Mouse (Mus musculus) kidney, embryonic 16.5 days (tissue): ENCODE data around the gene Hyal2. TPM values are rescaled to one million over a fixed set of nuclear protein-coding genes. Genes with fewer than 3 reads are reported as not detected.

Experiments
- ATAC-seq: fragments of 200-750 bp; cut with Nextera tagmentation; 2 replicates; pipeline ENCODE4 v1.8.0; 2017; ENCODE audit warnings: moderate TSS enrichment; ENCODE audit not compliant: low FRiP score, low TSS enrichment
- H3K27ac ChIP-seq: fragments of 300-500 bp; sonication (generic); 2 replicates; pipeline ENCODE4 v1.5.1; 2014; ENCODE audit warnings: low read length
- H3K27me3 ChIP-seq: fragments of 300-500 bp; sonication (generic); 2 replicates; pipeline ENCODE4 v1.6.1; 2014; ENCODE audit warnings: low read length, control low read depth, mixed read lengths; ENCODE audit not compliant: insufficient read depth
- H3K36me3 ChIP-seq: fragments of 300-500 bp; sonication (generic); 2 replicates; pipeline ENCODE4 v1.6.1; 2014; ENCODE audit warnings: low read length, control low read depth, mixed read lengths; ENCODE audit not compliant: insufficient read depth
- H3K4me1 ChIP-seq: fragments of 300-500 bp; sonication (generic); 2 replicates; pipeline ENCODE4 v1.6.1; 2014; ENCODE audit warnings: low read length, control low read depth, mixed read lengths; ENCODE audit not compliant: insufficient read depth
- H3K4me2 ChIP-seq: fragments of 300-500 bp; sonication (generic); replicated peaks from 2 replicates; pipeline ENCODE4 v1.6.1; 2014; ENCODE audit warnings: low read depth, low read length
- H3K4me3 ChIP-seq: fragments of 300-500 bp; sonication (generic); 2 replicates; pipeline ENCODE4 v1.5.1; 2014; ENCODE audit warnings: mild to moderate bottlenecking, low read length
- H3K9ac ChIP-seq: fragments of 300-500 bp; sonication (generic); replicated peaks from 2 replicates; pipeline ENCODE4 v1.6.1; 2014; ENCODE audit warnings: low read length
- H3K9me3 ChIP-seq: fragments of 300-500 bp; sonication (generic); 2 replicates; pipeline ENCODE4 v1.6.1; 2016; ENCODE audit warnings: low read length, control low read depth
- WGBS: fragments of 180-500 bp; shearing (Covaris S2); extraction: QIAGEN DNeasy Blood & Tissue Kit; methylation state at CpG from one replicate; pipeline ENCODE4 v1.1.7; 2014; 5-methylcytosine and 5-hydroxymethylcytosine counted together
- polyA plus RNA-seq: library from polyadenylated mRNA; unstranded; fragments of >200 nt; fragmentation: Nextera tagmentation; extraction: Ambion mirVana; gene quantifications from 2 replicates; pipeline ENCODE4 v1.2.1, GENCODE M21; 2015

Gene Hyal2
- polyA plus RNA-seq, 1 experiment from 2014 or later = 132 TPM

- peak; percentile 78 for ATAC-seq
- Histone ChIP-seq H3K4me3 (peak within 1 kb of the TSS; percentile 49), H3K9ac (peak within 1 kb of the TSS; percentile 68), H3K36me3 (peaks cover 29% of the 10 kb centered on the region), H3K4me1 (peaks cover 42% of the 10 kb centered on the region), H3K9me3 (no peaks in the 10 kb centered on the region), H3K27me3 (no peaks in the 10 kb centered on the region), H3K27ac (peak within 1 kb of the TSS; percentile 57), H3K4me2 (peak within 1 kb of the TSS; percentile 59)
- WGBS = 21% methylated on average over 16 of the region's 16 CpGs
These were observed 8.8 kb downstream of the Hyal2 start, which contains the start of gene Hyal1 for GRCm38 (mm10) chr9:107576357-107577107. TSS of gene Hyal1 (plus strand) at chr9:107576927.

- Histone ChIP-seq H3K36me3 (peaks cover 18% of the 10 kb centered on the region), H3K9me3 (no peaks in the 10 kb centered on the region), H3K27ac (no peak overlapping the region), H3K9ac (no peak overlapping the region), H3K4me3 (no peak overlapping the region), H3K27me3 (no peaks in the 10 kb centered on the region), H3K4me2 (no peak overlapping the region), H3K4me1 (peaks cover 48% of the 10 kb centered on the region)
- no peak for ATAC-seq
- 96% methylated on average over 10 of the region's 10 CpGs for WGBS
These were observed 10.1 kb downstream of the Hyal2 start for GRCm38 (mm10) chr9:107577871-107578270.

- no peak for ATAC-seq
- Histone ChIP-seq H3K36me3 (peaks cover 18% of the 10 kb centered on the region), H3K9ac (no peak within 1 kb of the TSS; the same call in 1 of the 2 replicates), H3K9me3 (no peaks in the 10 kb centered on the region), H3K27me3 (no peaks in the 10 kb centered on the region), H3K4me1 (peaks cover 48% of the 10 kb centered on the region), H3K4me2 (no peak within 1 kb of the TSS), H3K27ac (peak within 1 kb of the TSS; percentile 96; the same call in 1 of the 2 replicates), H3K4me3 (no peak within 1 kb of the TSS)
- 79% methylated on average over 3 of the region's 3 CpGs for WGBS
These were observed 10.8 kb downstream of the Hyal2 start, which contains the start of gene Naa80 for GRCm38 (mm10) chr9:107578587-107578986. TSS of gene Naa80 (plus strand) at chr9:107578887.

GRCm38 (mm10) chr9:107579023-107579900 is 11.5 kb downstream of the Hyal2 start:
- peaks cover 14% of the 10 kb centered on the region for H3K36me3 ChIP-seq
- ATAC-seq = no peak
- no peaks in the 10 kb centered on the region for H3K27me3 ChIP-seq
- H3K27ac ChIP-seq = peak overlapping the region; percentile 96; the same call in 1 of the 2 replicates
- peaks cover 48% of the 10 kb centered on the region for H3K4me1 ChIP-seq
- no peak overlapping the region for H3K4me2 ChIP-seq
- H3K9me3 ChIP-seq = no peaks in the 10 kb centered on the region
- H3K4me3 ChIP-seq = no peak overlapping the region
- H3K9ac ChIP-seq = no peak overlapping the region; the same call in 1 of the 2 replicates
- 94% methylated on average over 14 of the region's 14 CpGs for WGBS

GRCm38 (mm10) chr9:107580501-107581317 is 13.0 kb downstream of the Hyal2 start, which contains the start of gene Hyal3:
TSS of gene Hyal3 (plus strand) at chr9:107580818.
- under 1% methylated on average over 30 of the region's 32 CpGs for WGBS
- peak within 1 kb of the TSS; percentile 96 for H3K27ac ChIP-seq
- H3K27me3 ChIP-seq = no peaks in the 10 kb centered on the region
- peak within 1 kb of the TSS; percentile 83 for H3K9ac ChIP-seq
- H3K4me3 ChIP-seq = peak within 1 kb of the TSS; percentile 60
- peak within 1 kb of the TSS; percentile 90 for H3K4me2 ChIP-seq
- ATAC-seq = peak; percentile 81
- no peaks in the 10 kb centered on the region for H3K9me3 ChIP-seq
- H3K36me3 ChIP-seq = peaks cover 11% of the 10 kb centered on the region; the same call in 1 of the 2 replicates
- peaks cover 45% of the 10 kb centered on the region for H3K4me1 ChIP-seq

GRCm38 (mm10) chr9:107581584-107581983 is 13.8 kb downstream of the Hyal2 start:
- Histone ChIP-seq H3K4me1 (peaks cover 37% of the 10 kb centered on the region), H3K36me3 (peaks cover 11% of the 10 kb centered on the region; the same call in 1 of the 2 replicates), H3K9ac (peak overlapping the region; percentile 83), H3K27ac (peak overlapping the region; percentile 96), H3K9me3 (no peaks in the 10 kb centered on the region), H3K27me3 (no peaks in the 10 kb centered on the region), H3K4me3 (peak overlapping the region; percentile 60), H3K4me2 (peak overlapping the region; percentile 90)
- ATAC-seq = no peak
- WGBS = 74% methylated on average over 4 of the region's 4 CpGs

- Histone ChIP-seq H3K4me1 (peaks cover 27% of the 10 kb centered on the region), H3K4me3 (no peak overlapping the region), H3K9me3 (no peaks in the 10 kb centered on the region), H3K36me3 (peaks cover 11% of the 10 kb centered on the region; the same call in 1 of the 2 replicates), H3K27ac (no peak overlapping the region), H3K27me3 (no peaks in the 10 kb centered on the region), H3K4me2 (no peak overlapping the region), H3K9ac (no peak overlapping the region)
- no peak for ATAC-seq
- WGBS = 85% methylated on average over 7 of the region's 7 CpGs
These were observed 14.8 kb downstream of the Hyal2 start for GRCm38 (mm10) chr9:107582509-107583062.

GRCm38 (mm10) chr9:107583174-107583573 is 15.4 kb downstream of the Hyal2 start:
- Histone ChIP-seq H3K4me3 (no peak overlapping the region), H3K27me3 (no peaks in the 10 kb centered on the region), H3K4me2 (no peak overlapping the region), H3K36me3 (peaks cover 11% of the 10 kb centered on the region; the same call in 1 of the 2 replicates), H3K9ac (no peak overlapping the region), H3K9me3 (no peaks in the 10 kb centered on the region), H3K27ac (no peak overlapping the region), H3K4me1 (peaks cover 26% of the 10 kb centered on the region)
- ATAC-seq = no peak
- 94% methylated on average over 14 of the region's 14 CpGs for WGBS

GRCm38 (mm10) chr9:107586504-107586903 is 18.8 kb downstream of the Hyal2 start:
- Histone ChIP-seq H3K27me3 (no peaks in the 10 kb centered on the region), H3K4me3 (no peak overlapping the region), H3K4me2 (no peak overlapping the region), H3K9ac (no peak overlapping the region), H3K27ac (no peak overlapping the region), H3K9me3 (no peaks in the 10 kb centered on the region), H3K4me1 (peaks cover 20% of the 10 kb centered on the region), H3K36me3 (peaks cover 32% of the 10 kb centered on the region)
- 86% methylated on average over 5 of the region's 5 CpGs for WGBS
- no peak for ATAC-seq
